Mouse (Mus musculus): Measurements from ENCODE around the gene Tmem191c. TPM values are rescaled to one million over a fixed set of nuclear protein-coding genes. Genes with fewer than 3 reads are reported as not detected.

The Tmem191c gene
- polyA plus RNA-seq, 1 experiment from 2014 or later = 6.8 TPM

DNA sequence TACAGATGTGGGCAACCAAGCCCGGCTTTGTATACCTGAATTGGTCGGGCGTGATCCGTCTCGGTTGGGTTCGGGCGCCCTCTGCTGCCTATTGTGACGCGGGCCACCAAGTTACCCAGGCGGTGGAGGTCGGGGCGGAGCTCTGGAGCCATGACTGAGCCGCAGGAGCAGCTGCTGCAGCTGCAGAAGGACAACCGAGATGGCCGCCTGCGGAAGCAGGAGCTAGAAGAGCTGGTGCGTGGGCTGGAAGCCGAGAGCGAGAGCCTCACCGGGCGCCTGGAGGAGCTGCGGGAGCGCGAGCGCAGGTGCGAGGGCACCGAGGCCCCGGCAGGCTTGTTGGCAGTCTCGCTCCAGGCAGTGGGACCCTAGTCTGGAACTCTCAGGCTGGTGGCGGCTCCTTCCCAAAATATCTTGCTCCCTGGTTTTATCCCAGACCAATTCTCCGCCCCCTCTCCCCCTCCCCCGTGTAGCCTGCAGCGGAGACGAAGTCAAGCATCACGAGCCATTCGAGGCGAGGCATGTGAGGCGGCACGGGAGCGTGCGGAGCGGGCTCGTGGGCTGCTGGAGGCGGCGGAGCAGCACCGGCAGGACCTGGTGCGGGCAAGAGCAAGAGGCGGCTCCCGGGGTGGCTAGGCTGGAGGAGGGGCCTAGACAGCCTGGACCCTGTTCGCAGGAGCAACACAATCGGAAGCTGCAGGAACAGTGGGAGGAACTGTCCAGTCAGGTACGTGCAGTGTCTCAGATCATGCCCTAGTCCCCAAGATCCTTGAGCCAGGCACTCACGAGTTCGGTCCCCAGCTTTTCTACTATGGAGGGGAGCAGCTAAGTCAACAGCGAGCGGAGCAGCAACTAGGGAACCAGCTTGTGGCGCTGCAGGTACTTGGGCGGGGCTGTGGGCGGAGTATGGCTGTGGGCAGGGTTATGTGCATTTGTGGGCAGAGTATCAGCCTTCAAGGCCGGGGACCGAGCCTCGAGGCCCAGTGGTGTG, 581 bp downstream of the Tmem191c start:
- no peaks in the 10 kb centered on the region for H3K9me3 ChIP-seq (ENCODE audit: control insufficient read depth, low read length)
- no peak overlapping the region for H3K27ac ChIP-seq (ENCODE audit: low read depth, low read length)
- H3K9ac ChIP-seq (ENCODE audit: low read length) = peak overlapping the region; percentile 66
- H3K4me3 ChIP-seq (ENCODE audit: low read depth, low read length) = peak overlapping the region; percentile 51
- under 1% methylated on average over 62 of the region's 62 CpGs for WGBS
- H3K27me3 ChIP-seq (ENCODE audit: control insufficient read depth, insufficient read depth, low read length) = peaks cover 25% of the 10 kb centered on the region
- ATAC-seq (ENCODE audit: insufficient read depth, low FRiP score, low TSS enrichment) (peak; percentile 85), DNase-seq (ENCODE audit: low spot score) (peak; percentile 95)
- peak overlapping the region; percentile 88 for H3K4me2 ChIP-seq (ENCODE audit: low read depth)
- peaks cover 10% of the 10 kb centered on the region for H3K4me1 ChIP-seq (ENCODE audit: control insufficient read depth, insufficient read depth, low read length)
- H3K36me3 ChIP-seq (ENCODE audit: control insufficient read depth, insufficient read depth, low read length) = no peaks in the 10 kb centered on the region; the same call in 1 of the 2 replicates

- WGBS = 2% methylated on average over 59 of the region's 61 CpGs
- Histone ChIP-seq H3K4me3 (ENCODE audit: low read depth, low read length) (peak overlapping the region; percentile 51), H3K27ac (ENCODE audit: low read depth, low read length) (no peak overlapping the region), H3K9me3 (ENCODE audit: control insufficient read depth, low read length) (no peaks in the 10 kb centered on the region), H3K36me3 (ENCODE audit: control insufficient read depth, insufficient read depth, low read length) (peaks cover 3% of the 10 kb centered on the region; the same call in 1 of the 2 replicates), H3K4me1 (ENCODE audit: control insufficient read depth, insufficient read depth, low read length) (peaks cover 10% of the 10 kb centered on the region), H3K4me2 (ENCODE audit: low read depth) (peak overlapping the region; percentile 88), H3K9ac (ENCODE audit: low read length) (peak overlapping the region; percentile 42; the same call in 1 of the 2 replicates), H3K27me3 (ENCODE audit: control insufficient read depth, insufficient read depth, low read length) (peaks cover 25% of the 10 kb centered on the region)
- ATAC-seq (ENCODE audit: insufficient read depth, low FRiP score, low TSS enrichment) (no peak; the same call in 1 of the 2 replicates), DNase-seq (ENCODE audit: low spot score) (peak; percentile 59)
These were observed 1.7 kb downstream of the Tmem191c start for GRCm38 (mm10) chr16:17277342-17278211.

DNA sequence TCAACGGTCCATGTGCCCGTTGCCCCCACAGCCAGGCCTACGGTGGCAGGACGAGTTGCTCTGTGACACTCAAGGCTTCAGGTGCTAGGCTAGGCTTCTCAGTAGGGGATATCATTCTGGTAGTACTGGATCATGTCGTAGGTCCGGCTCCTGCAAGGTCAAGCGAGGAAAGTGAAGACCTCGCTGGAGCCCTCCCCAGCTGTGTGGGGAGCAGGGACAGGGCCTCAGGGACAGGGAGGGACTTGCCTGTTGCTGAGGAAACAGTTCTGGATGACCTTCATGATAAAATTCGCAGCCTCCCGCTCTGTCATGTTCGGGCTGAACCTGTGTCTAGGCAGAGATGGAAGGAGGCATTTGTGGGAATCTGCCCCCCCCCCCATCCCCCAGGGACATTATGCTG, 4.6 kb downstream of the Tmem191c start:
- no peak overlapping the region for H3K4me3 ChIP-seq (ENCODE audit: low read depth, low read length)
- no peaks in the 10 kb centered on the region for H3K9me3 ChIP-seq (ENCODE audit: control insufficient read depth, low read length)
- H3K36me3 ChIP-seq (ENCODE audit: control insufficient read depth, insufficient read depth, low read length) = peaks cover 5% of the 10 kb centered on the region
- 90% methylated on average over 11 of the region's 11 CpGs for WGBS
- DNase-seq (ENCODE audit: low spot score) (no peak), ATAC-seq (ENCODE audit: insufficient read depth, low FRiP score, low TSS enrichment) (no peak)
- no peak overlapping the region for H3K9ac ChIP-seq (ENCODE audit: low read length)
- no peak overlapping the region for H3K4me2 ChIP-seq (ENCODE audit: low read depth)
- peaks cover 25% of the 10 kb centered on the region for H3K27me3 ChIP-seq (ENCODE audit: control insufficient read depth, insufficient read depth, low read length)
- peaks cover 10% of the 10 kb centered on the region for H3K4me1 ChIP-seq (ENCODE audit: control insufficient read depth, insufficient read depth, low read length)
- H3K27ac ChIP-seq (ENCODE audit: low read depth, low read length) = no peak overlapping the region

DNA sequence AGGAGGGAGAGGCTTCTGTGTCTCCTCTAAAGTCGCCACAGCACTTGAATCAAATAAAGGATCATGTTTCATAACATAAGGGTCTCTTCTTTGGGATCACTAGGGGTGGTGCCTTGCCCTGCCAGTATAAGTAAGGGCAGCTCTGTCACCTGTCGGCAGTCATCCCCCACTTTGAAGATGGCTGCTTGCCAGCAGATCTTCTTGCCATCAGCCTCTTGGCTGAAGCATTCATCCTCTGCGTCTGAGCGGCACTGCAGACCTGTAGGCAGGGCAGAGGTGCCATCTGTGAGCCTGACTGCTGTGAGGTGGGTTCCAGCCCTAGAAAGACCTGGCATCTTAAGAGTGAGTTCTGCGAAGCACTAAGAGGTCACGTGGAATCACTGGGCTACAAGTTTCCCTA, 7.3 kb downstream of the Tmem191c start:
- Histone ChIP-seq H3K9me3 (ENCODE audit: control insufficient read depth, low read length) (no peaks in the 10 kb centered on the region), H3K9ac (ENCODE audit: low read length) (no peak overlapping the region), H3K4me2 (ENCODE audit: low read depth) (no peak overlapping the region), H3K27ac (ENCODE audit: low read depth, low read length) (no peak overlapping the region), H3K4me1 (ENCODE audit: control insufficient read depth, insufficient read depth, low read length) (peaks cover 2% of the 10 kb centered on the region; the same call in 1 of the 2 replicates), H3K4me3 (ENCODE audit: low read depth, low read length) (no peak overlapping the region), H3K27me3 (ENCODE audit: control insufficient read depth, insufficient read depth, low read length) (peaks cover 9% of the 10 kb centered on the region), H3K36me3 (ENCODE audit: control insufficient read depth, insufficient read depth, low read length) (peaks cover 8% of the 10 kb centered on the region)
- ATAC-seq (ENCODE audit: insufficient read depth, low FRiP score, low TSS enrichment) = no peak
- no peak for DNase-seq (ENCODE audit: low spot score)
- WGBS = 89% methylated on average over 6 of the region's 6 CpGs

- DNase-seq (ENCODE audit: low spot score) = no peak
- H3K27me3 ChIP-seq (ENCODE audit: control insufficient read depth, insufficient read depth, low read length) = no peaks in the 10 kb centered on the region
- H3K36me3 ChIP-seq (ENCODE audit: control insufficient read depth, insufficient read depth, low read length) = peaks cover 10% of the 10 kb centered on the region
- no peak overlapping the region for H3K9ac ChIP-seq (ENCODE audit: low read length)
- H3K4me3 ChIP-seq (ENCODE audit: low read depth, low read length) = no peak overlapping the region
- no peak overlapping the region for H3K4me2 ChIP-seq (ENCODE audit: low read depth)
- H3K27ac ChIP-seq (ENCODE audit: low read depth, low read length) = no peak overlapping the region
- WGBS = 94% methylated on average over 2 of the region's 2 CpGs
- no peaks in the 10 kb centered on the region for H3K9me3 ChIP-seq (ENCODE audit: control insufficient read depth, low read length)
- ATAC-seq (ENCODE audit: insufficient read depth, low FRiP score, low TSS enrichment) = no peak
- H3K4me1 ChIP-seq (ENCODE audit: control insufficient read depth, insufficient read depth, low read length) = no peaks in the 10 kb centered on the region
These were observed 11.2 kb downstream of the Tmem191c start for GRCm38 (mm10) chr16:17287103-17287502.

GRCm38 (mm10) chr16:17291016-17291415, 15.1 kb downstream of the Tmem191c start:
- Histone ChIP-seq H3K4me1 (ENCODE audit: control insufficient read depth, insufficient read depth, low read length) (no peaks in the 10 kb centered on the region), H3K9ac (ENCODE audit: low read length) (no peak overlapping the region)
- 97% methylated on average over 2 of the region's 2 CpGs for WGBS

DNA sequence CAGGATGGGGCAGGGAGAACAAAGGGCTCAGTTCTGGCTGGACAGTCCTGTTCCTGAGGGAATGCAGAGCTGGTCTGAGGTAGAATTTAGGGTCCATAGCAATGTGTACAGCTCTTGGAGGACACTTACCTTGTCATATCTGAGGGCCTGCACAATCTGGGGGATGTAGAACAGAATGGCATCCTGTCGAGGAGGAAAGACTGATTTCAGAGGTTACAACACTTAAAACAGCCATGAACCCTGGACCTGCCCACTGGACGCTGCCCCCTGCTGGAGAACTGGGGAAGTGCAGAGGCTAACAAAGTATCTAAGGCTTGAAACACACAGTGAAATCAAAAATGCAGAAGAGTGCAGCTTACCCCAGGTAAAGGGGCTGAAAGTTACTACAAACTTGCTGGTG, 16.9 kb downstream of the Tmem191c start:
- H3K27me3 ChIP-seq (ENCODE audit: control insufficient read depth, insufficient read depth, low read length) = no peaks in the 10 kb centered on the region
- H3K27ac ChIP-seq (ENCODE audit: low read depth, low read length) = no peak overlapping the region
- no peaks in the 10 kb centered on the region for H3K9me3 ChIP-seq (ENCODE audit: control insufficient read depth, low read length)
- DNase-seq (ENCODE audit: low spot score) = peak; percentile 80
- ATAC-seq (ENCODE audit: insufficient read depth, low FRiP score, low TSS enrichment) = no peak
- peaks cover 4% of the 10 kb centered on the region for H3K36me3 ChIP-seq (ENCODE audit: control insufficient read depth, insufficient read depth, low read length)
- H3K9ac ChIP-seq (ENCODE audit: low read length) = no peak overlapping the region
- H3K4me1 ChIP-seq (ENCODE audit: control insufficient read depth, insufficient read depth, low read length) = no peaks in the 10 kb centered on the region
- H3K4me2 ChIP-seq (ENCODE audit: low read depth) = no peak overlapping the region
- 5% methylated on average over 2 of the region's 2 CpGs for WGBS
- H3K4me3 ChIP-seq (ENCODE audit: low read depth, low read length) = no peak overlapping the region

More at GRCm38 (mm10) chr16:17291016-17291415, 15.1 kb downstream of the Tmem191c start:
- H3K27me3 ChIP-seq (ENCODE audit: control insufficient read depth, insufficient read depth, low read length) = no peaks in the 10 kb centered on the region
- no peak overlapping the region for H3K4me3 ChIP-seq (ENCODE audit: low read depth, low read length)
- no peak for ATAC-seq (ENCODE audit: insufficient read depth, low FRiP score, low TSS enrichment)
- H3K4me2 ChIP-seq (ENCODE audit: low read depth) = no peak overlapping the region
- no peaks in the 10 kb centered on the region for H3K9me3 ChIP-seq (ENCODE audit: control insufficient read depth, low read length)
- no peak overlapping the region for H3K27ac ChIP-seq (ENCODE audit: low read depth, low read length)
- DNase-seq (ENCODE audit: low spot score) = no peak
- peaks cover 5% of the 10 kb centered on the region for H3K36me3 ChIP-seq (ENCODE audit: control insufficient read depth, insufficient read depth, low read length)

DNA sequence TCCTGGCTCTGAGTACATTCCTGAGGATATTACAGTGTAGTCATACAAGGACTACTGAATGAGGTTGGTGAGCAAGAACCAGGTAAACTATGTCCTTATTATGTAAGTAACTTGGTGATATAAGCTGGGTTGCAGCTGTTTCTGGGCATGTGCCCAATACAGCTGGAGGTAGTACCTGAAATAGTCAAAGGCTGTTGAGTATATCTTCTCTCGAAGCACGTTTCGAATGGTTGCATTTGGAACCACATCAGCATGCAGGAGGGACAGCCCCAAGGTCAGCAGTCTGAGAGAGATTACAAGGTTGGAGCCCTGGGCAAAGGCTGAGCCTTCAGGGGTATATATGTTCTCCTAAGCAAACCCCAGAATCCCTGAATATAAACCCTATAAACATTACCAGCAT, 24.9 kb downstream of the Tmem191c start:
- Histone ChIP-seq H3K4me1 (ENCODE audit: control insufficient read depth, insufficient read depth, low read length) (no peaks in the 10 kb centered on the region), H3K27ac (ENCODE audit: low read depth, low read length) (no peak overlapping the region), H3K27me3 (ENCODE audit: control insufficient read depth, insufficient read depth, low read length) (no peaks in the 10 kb centered on the region), H3K36me3 (ENCODE audit: control insufficient read depth, insufficient read depth, low read length) (peaks cover 4% of the 10 kb centered on the region), H3K4me2 (ENCODE audit: low read depth) (no peak overlapping the region), H3K4me3 (ENCODE audit: low read depth, low read length) (no peak overlapping the region), H3K9ac (ENCODE audit: low read length) (no peak overlapping the region), H3K9me3 (ENCODE audit: control insufficient read depth, low read length) (no peaks in the 10 kb centered on the region)
- 93% methylated on average over 3 of the region's 3 CpGs for WGBS
- no peak for ATAC-seq (ENCODE audit: insufficient read depth, low FRiP score, low TSS enrichment)
- no peak for DNase-seq (ENCODE audit: low spot score)
